Mouse (Mus musculus) inflammation-experienced regulatory T-cells, adult 6 months (primary cell): ENCODE measurements around the gene Cxcr4. TPM values are rescaled to one million over a fixed set of nuclear protein-coding genes. Genes with fewer than 3 reads are reported as not detected.
"Not testable (repeated sequence)": the region's sequence is repeated elsewhere in the genome, so short reads cannot be mapped to it uniquely, and the experiment has no call there.

ENCODE experiments used
- ATAC-seq: one replicate; pipeline ENCODE4 v1.8.0; 2017
- polyA plus RNA-seq, 3 experiments: library from polyadenylated mRNA; unstranded; fragments of 100-300 nt; shearing (Covaris generic); gene quantifications; one replicate each; pipeline ENCODE4 v1.2.1; 2017

The Cxcr4 gene
- polyA plus RNA-seq, 3 experiments from 2014 or later: 11.6 to 15.8 (median 15.7) TPM

GRCm38 (mm10) chr1:128597209-128597782 lies 5.2 kb upstream of the Cxcr4 start:
- ATAC-seq: no peak

DNA sequence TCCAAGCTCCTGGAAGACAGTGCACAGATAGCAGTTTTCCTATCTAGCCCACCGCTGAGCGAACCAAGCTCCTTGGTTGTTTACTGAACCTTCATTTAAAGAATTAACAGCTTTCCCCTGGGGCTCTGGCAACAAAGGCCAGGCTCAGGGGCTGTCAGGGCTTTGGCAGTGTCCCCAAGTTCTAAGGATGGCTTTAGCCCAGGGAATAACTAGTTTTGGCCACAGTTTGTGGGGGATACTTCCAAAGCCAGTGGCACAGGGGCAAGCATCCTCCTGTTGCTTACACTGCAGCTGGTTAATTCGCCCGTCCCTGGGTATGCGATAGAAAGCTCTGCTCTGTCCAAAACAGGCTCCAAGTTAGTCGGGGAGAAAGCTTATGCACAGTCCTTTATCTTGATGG lies 3.4 kb upstream of the Cxcr4 start:
- no peak for ATAC-seq

DNA sequence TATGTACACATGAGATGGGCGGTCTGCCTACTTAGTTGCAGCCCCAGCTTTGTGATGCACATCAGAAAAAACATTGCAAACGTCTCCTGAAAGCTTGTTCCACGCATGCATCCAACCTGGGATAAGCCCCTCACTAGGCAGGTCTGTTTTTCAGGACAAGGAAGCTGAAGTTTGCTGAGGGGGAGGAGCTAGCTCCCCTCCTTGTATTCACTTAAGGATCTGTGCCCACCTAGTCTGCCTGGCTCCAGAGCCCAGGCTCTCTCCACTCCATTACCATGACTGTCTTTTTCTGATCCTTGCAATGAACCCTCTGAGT lies 3.0 kb upstream of the Cxcr4 start:
- no peak for ATAC-seq

- no peak for ATAC-seq
Observed at GRCm38 (mm10) chr1:128594353-128595104, 2.4 kb upstream of the Cxcr4 start.

DNA sequence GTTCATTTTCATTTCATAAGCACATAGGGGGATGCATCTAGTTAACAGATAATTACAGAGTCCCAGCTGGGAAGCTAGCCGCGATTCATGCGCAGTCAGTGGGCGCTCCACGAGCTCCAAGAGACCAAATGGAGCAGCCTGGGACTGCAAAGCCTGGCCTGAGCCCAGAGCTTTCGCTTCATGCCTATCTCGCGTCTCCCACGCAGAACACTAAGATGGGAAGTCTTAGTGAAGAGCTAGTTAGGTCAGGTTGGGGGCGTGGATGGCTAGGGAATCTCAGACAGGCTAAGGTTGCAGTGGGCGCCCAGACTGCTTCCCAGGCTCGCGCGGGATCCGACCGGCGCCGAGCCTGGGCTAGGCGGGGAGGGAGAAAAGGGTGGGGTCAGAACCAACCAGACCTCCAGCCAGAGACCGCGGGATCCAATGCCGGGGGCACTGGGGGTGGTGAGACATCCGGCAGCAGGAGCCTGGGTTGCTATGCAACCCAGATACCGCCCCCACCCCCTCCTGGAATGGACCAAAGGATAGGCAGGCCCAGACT lies 938 bp upstream of the Cxcr4 start:
- no peak for ATAC-seq

GRCm38 (mm10) chr1:128591721-128592210 lies 327 bp downstream of the Cxcr4 start:
- ATAC-seq: peak; percentile 1

- ATAC-seq: peak; percentile 64
Observed at GRCm38 (mm10) chr1:128590816-128591720, 1.0 kb downstream of the Cxcr4 start.

DNA sequence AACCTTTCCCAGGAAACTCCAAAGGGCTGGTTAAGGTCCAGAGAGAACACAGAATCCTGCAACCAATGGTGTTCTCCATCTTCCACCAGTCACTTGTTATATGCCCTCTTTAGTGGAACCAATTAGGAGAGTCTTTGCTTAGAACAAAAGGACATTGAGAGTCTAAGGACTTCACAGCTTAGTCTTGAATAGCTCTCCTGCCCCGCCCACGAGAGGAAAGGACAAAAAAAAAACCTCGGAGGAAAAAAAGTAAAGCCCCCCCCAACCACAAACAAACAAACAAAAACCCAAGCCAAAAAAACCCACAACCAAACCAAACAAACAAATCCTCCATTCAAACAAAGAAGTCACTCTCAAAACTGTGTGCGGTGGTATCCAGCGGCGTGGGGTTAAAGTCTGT lies 2.1 kb downstream of the Cxcr4 start:
- no peak for ATAC-seq

DNA sequence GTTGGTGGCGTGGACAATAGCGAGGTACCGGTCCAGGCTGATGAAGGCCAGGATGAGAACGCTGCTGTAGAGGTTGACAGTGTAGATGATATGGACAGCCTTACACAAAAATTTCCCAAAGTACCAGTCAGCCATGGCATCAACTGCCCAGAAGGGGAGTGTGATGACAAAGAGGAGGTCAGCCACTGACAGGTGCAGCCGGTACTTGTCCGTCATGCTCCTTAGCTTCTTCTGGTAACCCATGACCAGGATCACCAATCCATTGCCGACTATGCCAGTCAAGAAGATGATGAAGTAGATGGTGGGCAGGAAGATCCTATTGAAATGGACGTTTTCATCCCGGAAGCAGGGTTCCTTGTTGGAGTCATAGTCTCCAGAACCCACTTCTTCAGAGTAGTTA lies 2.6 kb downstream of the Cxcr4 start:
- no peak for ATAC-seq

- no peak for ATAC-seq
Observed at GRCm38 (mm10) chr1:128588337-128588736, 3.8 kb downstream of the Cxcr4 start.

- ATAC-seq: no peak
Observed at GRCm38 (mm10) chr1:128586928-128587780, 4.9 kb downstream of the Cxcr4 start.

- ATAC-seq: no peak
Observed at GRCm38 (mm10) chr1:128586162-128586927, 5.7 kb downstream of the Cxcr4 start.

DNA sequence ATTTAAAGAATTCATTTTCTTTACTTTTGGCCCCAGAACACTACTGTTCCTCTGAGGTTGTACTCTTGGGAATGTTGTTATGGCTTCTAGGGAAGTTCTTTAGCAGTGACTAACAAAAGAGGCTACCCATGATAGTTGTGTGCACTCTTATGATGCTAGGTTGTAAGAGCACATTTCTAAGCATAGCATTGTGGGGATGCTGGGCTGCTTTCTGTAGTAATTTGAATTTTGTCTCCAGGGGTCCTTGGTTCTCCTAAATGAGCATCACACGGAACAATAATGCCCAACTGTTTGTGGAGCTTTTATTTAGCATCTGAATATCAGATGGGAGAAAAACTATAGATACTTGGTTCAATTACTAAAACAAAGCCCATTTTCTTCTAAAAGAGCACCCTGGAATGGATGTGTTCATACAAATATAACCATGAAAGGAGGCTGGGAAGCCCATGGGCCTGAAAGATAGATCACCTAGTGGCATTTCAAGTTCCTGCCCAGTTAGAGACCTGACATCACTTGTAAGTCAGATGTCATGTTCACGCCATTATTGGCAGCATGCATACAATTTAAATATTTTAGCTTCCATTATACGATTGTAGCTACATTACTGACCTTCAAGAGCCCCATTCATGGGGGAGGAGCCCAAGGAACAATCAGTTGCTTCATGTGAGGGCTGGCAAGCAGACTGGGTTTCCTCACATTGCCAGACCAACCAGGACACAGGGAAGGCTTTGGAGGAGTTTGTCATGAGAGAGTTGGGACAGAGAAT lies 6.5 kb downstream of the Cxcr4 start:
- ATAC-seq: no peak

- not testable (repeated sequence) for ATAC-seq
Observed at GRCm38 (mm10) chr1:128584716-128585115, 7.4 kb downstream of the Cxcr4 start.

- no peak for ATAC-seq
Observed at GRCm38 (mm10) chr1:128583279-128583872, 8.7 kb downstream of the Cxcr4 start.

- no peak for ATAC-seq
Observed at GRCm38 (mm10) chr1:128580321-128580720, 11.8 kb downstream of the Cxcr4 start.

GRCm38 (mm10) chr1:128578454-128578853 lies 13.6 kb downstream of the Cxcr4 start:
- no peak for ATAC-seq

DNA sequence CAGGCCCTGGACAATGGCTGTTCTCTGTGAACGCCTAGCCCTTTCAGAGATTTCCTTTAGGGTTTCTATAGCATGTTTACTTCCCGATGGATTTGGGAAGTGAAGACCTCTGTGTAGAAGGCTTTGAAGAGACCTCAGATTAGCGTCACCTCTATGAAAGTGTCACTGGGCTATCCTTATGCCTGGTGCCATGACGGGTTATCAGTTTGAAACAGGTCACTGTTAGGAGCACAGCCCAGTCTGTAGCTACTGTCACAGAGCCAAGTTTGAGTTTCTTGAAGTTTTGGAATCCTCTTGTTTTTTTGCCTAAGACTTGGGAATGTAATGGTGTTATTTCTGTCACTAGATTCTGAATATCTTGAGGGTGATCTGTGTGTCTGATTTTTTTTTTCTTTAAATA lies 17.0 kb downstream of the Cxcr4 start:
- ATAC-seq: no peak

DNA sequence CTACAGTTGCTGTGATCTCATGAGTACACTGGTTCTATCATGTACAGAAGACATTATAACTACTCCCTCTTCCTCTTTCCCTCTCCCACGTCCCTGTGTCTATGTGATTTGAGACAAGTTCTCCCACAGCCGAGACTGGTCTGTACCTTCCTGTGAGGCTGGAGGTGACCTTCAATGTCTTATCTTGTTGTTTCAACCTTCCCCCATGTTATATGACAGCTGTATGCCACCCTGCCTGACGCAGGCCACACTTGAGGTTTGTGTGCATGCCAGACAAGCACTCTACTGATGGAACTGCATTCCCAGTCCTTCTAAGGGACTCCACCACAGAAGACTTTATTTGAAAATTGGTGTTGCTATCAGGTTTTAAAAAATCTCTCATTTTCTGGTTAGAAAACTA lies 21.1 kb downstream of the Cxcr4 start:
- no peak for ATAC-seq

DNA sequence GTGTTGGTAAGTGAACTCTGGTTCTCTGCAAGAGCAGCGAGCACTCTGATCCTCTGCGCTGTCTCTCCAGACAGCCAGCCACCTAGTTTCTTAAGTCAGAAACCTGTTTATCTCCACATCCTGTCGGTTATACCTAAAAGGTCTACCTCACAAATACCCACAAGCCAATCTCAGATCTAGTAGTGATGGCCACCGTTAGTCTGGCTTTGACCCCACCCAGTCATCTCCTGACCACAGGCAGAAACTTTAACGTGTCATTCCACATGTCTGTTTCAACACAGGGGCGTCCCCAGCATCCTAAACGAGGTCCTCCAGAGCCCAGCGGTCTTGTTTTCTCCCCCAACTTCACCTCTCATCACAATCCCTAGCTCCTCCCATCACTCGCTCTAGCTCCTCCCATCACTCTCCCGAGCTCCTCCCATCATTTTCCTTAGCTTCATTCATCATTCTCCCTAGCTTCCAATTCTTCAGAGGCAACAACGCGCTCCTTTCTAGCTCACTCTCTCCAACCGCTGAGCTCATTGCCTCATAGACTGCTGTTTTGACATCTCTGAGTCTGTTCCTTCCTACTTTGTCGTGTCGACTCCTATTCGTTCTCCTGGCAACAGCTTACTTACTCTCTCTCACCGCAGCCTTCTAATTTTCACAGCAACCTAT lies 22.0 kb downstream of the Cxcr4 start:
- peak; percentile 87 for ATAC-seq
